Mouse (Mus musculus) thymus, adult 2 months (tissue): Measurements from ENCODE around the gene Slc35e3.

Source experiments
- CTCF ChIP-seq: fragments of 200-500 bp; IDR thresholded peaks from 2 replicates; pipeline ENCODE4 v1.5.1; 2012; ENCODE audit warnings: mild to moderate bottlenecking, control low read depth, low read length, moderate library complexity, borderline replicate concordance; ENCODE audit not compliant: control insufficient read depth, poor library complexity, insufficient read depth; ENCODE audit errors: extremely low read depth
- POLR2A ChIP-seq: fragments of 200-500 bp; IDR thresholded peaks from 2 replicates; pipeline ENCODE4 v1.6.1; 2012; ENCODE audit warnings: mild to moderate bottlenecking, low read length, control low read depth, moderate library complexity; ENCODE audit not compliant: control insufficient read depth, poor library complexity, insufficient read depth; ENCODE audit errors: extremely low read depth

DNA sequence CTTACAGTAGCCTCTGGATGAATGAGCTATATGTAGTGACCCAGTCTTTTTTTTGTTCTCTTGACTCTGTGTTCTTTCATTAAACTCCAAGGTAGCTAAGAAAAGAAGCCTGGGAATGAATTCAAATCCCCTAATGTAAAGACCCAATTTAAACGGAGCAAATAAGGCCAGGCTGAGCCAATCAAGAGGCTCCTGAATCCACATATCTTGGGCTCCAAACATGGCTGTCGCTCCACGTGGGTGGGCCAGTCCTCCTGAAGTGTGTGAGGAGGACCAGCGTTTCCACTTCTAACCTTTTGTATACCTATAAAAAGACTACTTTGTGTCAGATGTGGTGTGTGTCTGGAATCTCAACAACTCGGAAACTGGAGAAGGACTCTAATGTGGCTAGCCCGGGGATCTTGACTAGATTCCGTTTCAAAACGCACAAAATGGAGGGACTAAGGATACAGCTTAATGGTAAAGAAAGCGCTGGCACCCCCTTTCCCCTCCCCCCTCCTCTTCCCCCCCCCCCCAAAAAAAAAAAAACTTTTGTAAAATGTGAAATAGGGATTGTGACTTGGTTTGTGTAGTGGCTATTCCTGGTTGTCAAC, 18.6 kb downstream of the Slc35e3 start:
- TF ChIP-seq CTCF (no peak), POLR2A (no peak)
